ENCODE assay signal across 12 mouse cellular contexts in the genomic region with DNA sequence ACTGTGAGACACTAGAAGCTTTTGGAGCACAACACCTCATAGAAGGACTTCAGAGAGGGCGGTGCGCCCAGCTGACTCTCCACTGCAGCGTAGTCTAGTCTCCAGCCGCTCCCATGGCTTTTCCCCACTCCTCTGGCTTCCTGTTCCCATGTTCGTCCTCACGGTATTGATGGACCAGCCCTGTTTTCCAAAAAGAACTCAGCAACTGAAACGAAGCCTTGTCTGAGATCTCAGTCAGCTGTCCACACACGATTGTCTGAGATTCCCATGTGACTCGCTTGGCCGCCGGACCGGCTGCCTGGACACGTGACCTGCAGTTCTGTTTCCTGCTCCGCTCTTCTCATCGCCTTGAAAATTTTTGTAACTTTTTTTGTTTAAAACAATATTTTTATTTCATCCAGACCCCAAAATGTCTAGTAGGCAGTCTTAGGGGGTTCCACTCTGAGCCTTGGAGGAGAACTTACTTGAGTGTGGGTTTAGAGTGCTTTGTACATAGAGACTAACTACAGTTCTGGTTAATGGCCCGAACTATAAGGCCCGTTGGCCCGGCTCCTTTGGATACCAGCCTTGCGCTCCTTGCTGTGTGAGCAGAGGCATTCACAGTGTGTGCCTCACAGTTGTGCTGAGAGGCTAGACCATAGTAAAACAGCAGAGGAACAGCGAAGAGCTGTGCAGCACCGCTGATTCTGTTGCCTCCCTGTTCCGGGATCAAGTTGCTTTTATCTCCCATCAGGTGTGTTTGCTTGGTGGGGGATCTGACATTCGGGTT. TPM values are rescaled to one million over a fixed set of nuclear protein-coding genes. Genes with fewer than 3 reads are reported as not detected.
A peak's percentile ranks its signal among the peaks of the same experiment; 100 is the strongest.
DNase-seq lines count a peak whose midpoint lies in the region; ATAC-seq lines count a peak whose summit lies in the region.
"Had no signal": no experiment of that assay in that cellular context is flagged by ENCODE, and none has a peak within 500 bp of the region (broad histone marks: within the 10 kb centered on the region; RNA-seq: fewer than 3 reads in every experiment).

No protein-coding gene starts in this region.

- H3K4me1 ChIP-seq in embryonic facial prominence, embryonic 14.5 days (ENCODE audit: control insufficient read depth, insufficient read depth, low read length): peaks cover 19% of the 10 kb centered on the region; the same call in 1 of the 2 replicates
- H3K4me1 ChIP-seq in embryonic facial prominence, embryonic 10.5 days: no peaks in the 10 kb centered on the region
- no peaks in the 10 kb centered on the region for H3K4me1 ChIP-seq in hindbrain, embryonic 11.5 days (replicated peaks; ENCODE audit: control insufficient read depth, insufficient read depth, low read length)
- H3K4me1 ChIP-seq: neural tube, embryonic 13.5 days had no signal

- H3K27me3 ChIP-seq in embryonic facial prominence, embryonic 14.5 days (replicated peaks; ENCODE audit: control insufficient read depth, insufficient read depth, low read length): no peaks in the 10 kb centered on the region
- H3K27me3 ChIP-seq in embryonic facial prominence, embryonic 10.5 days (replicated peaks; ENCODE audit: low read depth, poor library complexity, severe bottlenecking): no peaks in the 10 kb centered on the region
- H3K27me3 ChIP-seq in hindbrain, embryonic 11.5 days (ENCODE audit: control insufficient read depth, insufficient read depth, low read length): no peaks in the 10 kb centered on the region
- H3K27me3 ChIP-seq: embryonic facial prominence, embryonic 13.5 days; neural tube, embryonic 13.5 days had no signal

- peak overlapping the region; percentile 7; the same call in 1 of the 2 replicates for H3K4me2 ChIP-seq in embryonic facial prominence, embryonic 14.5 days (ENCODE audit: low read depth, low read length)
- H3K4me2 ChIP-seq in hindbrain, embryonic 11.5 days (replicated peaks; ENCODE audit: low read depth, low read length): no peak overlapping the region
- H3K4me2 ChIP-seq: embryonic facial prominence, embryonic 13.5 days; neural tube, embryonic 13.5 days had no signal

- no peaks in the 10 kb centered on the region for H3K36me3 ChIP-seq in embryonic facial prominence, embryonic 14.5 days (ENCODE audit: control insufficient read depth, insufficient read depth, low read length)
- H3K36me3 ChIP-seq in embryonic facial prominence, embryonic 10.5 days (replicated peaks): no peaks in the 10 kb centered on the region
- no peaks in the 10 kb centered on the region for H3K36me3 ChIP-seq in hindbrain, embryonic 11.5 days (ENCODE audit: control insufficient read depth, insufficient read depth, low read length)
- H3K36me3 ChIP-seq: embryonic facial prominence, embryonic 13.5 days; neural tube, embryonic 13.5 days had no signal

- no peak overlapping the region; the same call in 1 of the 2 replicates for H3K27ac ChIP-seq in embryonic facial prominence, embryonic 14.5 days (replicated peaks; ENCODE audit: low read depth, low read length)
- no peak overlapping the region for H3K27ac ChIP-seq in embryonic facial prominence, embryonic 10.5 days (replicated peaks)
- H3K27ac ChIP-seq in hindbrain, embryonic 11.5 days (ENCODE audit: low read depth, low read length): no peak overlapping the region
- H3K27ac ChIP-seq: embryonic facial prominence, embryonic 13.5 days; liver, embryonic 14.5 days; neural tube, embryonic 13.5 days had no signal

- H3K4me3 ChIP-seq in embryonic facial prominence, embryonic 14.5 days (ENCODE audit: low read depth, low read length): no peak overlapping the region
- no peak overlapping the region for H3K4me3 ChIP-seq in embryonic facial prominence, embryonic 10.5 days
- no peak overlapping the region for H3K4me3 ChIP-seq in hindbrain, embryonic 11.5 days (ENCODE audit: low read depth, low read length)
- H3K4me3 ChIP-seq: embryonic facial prominence, embryonic 13.5 days; neural tube, embryonic 13.5 days had no signal

- WGBS in embryonic facial prominence, embryonic 14.5 days: 75% methylated on average over 23 of the region's 23 CpGs
- 82% methylated on average over 23 of the region's 23 CpGs for WGBS in embryonic facial prominence, embryonic 10.5 days
- WGBS in hindbrain, embryonic 11.5 days: 82% methylated on average over 23 of the region's 23 CpGs

- no peak overlapping the region for H3K9ac ChIP-seq in embryonic facial prominence, embryonic 14.5 days (ENCODE audit: low read depth, low read length)
- no peak overlapping the region for H3K9ac ChIP-seq in hindbrain, embryonic 11.5 days (ENCODE audit: low read depth, low read length)
- H3K9ac ChIP-seq: embryonic facial prominence, embryonic 13.5 days; liver, embryonic 14.5 days; neural tube, embryonic 13.5 days had no signal

- peak; percentile 48 for DNase-seq in embryonic facial prominence, embryonic 14.5 days (ENCODE audit: low spot score)
- DNase-seq in embryonic facial prominence, embryonic 10.5 days (ENCODE audit: low spot score): no peak
- DNase-seq in gastrocnemius, postnatal 14 days: peak; percentile 74
- peak; percentile 72 to 80 for DNase-seq in heart, postnatal 36 days
- peak; percentile 64 for DNase-seq in lung, postnatal 10 days
- DNase-seq in hindbrain, embryonic 11.5 days (ENCODE audit: low spot score): no peak

- peak; percentile 38; the same call in 1 of the 2 replicates for ATAC-seq in embryonic facial prominence, embryonic 14.5 days (ENCODE audit: low read depth)
- no peak for ATAC-seq in megakaryocyte progenitor cell, adult 5-6 weeks (replicated peaks; ENCODE audit: poor library complexity)
- ATAC-seq in granulocyte monocyte progenitor cell, adult 5-6 weeks (replicated peaks; ENCODE audit: poor library complexity, severe bottlenecking): no peak
- ATAC-seq in hindbrain, embryonic 11.5 days (ENCODE audit: low FRiP score): no peak

- H3K9me3 ChIP-seq in embryonic facial prominence, embryonic 14.5 days (ENCODE audit: control insufficient read depth, low read length): no peaks in the 10 kb centered on the region
- no peaks in the 10 kb centered on the region for H3K9me3 ChIP-seq in embryonic facial prominence, embryonic 10.5 days
- H3K9me3 ChIP-seq in hindbrain, embryonic 11.5 days (ENCODE audit: control insufficient read depth, low read length): no peaks in the 10 kb centered on the region
- H3K9me3 ChIP-seq: embryonic facial prominence, embryonic 13.5 days; neural tube, embryonic 13.5 days had no signal

- intact Hi-C loops in gastrocnemius, postnatal 14 days (cut with DNase I; ENCODE audit: low total_unique reads): no loop called here
- intact Hi-C loops in heart, postnatal 36 days (cut with DNase I): loop anchor here (5.0 kb wide), 1 partner anchor 60 kb away; a partner anchor contains a TSS

RNA-seq across cellular contexts. Expression of a gene that starts 30.3 kb away (rescaled TPM):
- polyA plus RNA-seq in embryonic facial prominence, embryonic 14.5 days (2014; fragmentation: Nextera tagmentation; extraction: Ambion mirVana): 7.6 and 12.8 TPM in 2 replicates
- polyA plus RNA-seq in embryonic facial prominence, embryonic 10.5 days (2016; fragmentation: Nextera tagmentation; extraction: Ambion mirVana): 2.1 and 2.7 TPM in 2 replicates
- 10 to 100 TPM; 56.1 to 66.9 TPM for total RNA-seq in gastrocnemius, postnatal 14 days (2021)
- 100 to 1,000 TPM; 442 to 516 TPM for total RNA-seq in heart, postnatal 36 days (2021)
- 0.27 and 0.62 TPM in 2 replicates for total RNA-seq in megakaryocyte progenitor cell, adult 5-6 weeks (2015)
- total RNA-seq in megakaryocyte progenitor cell, adult 5-6 weeks (2017): not detected in 2 replicates
- not detected in 2 replicates for total RNA-seq in granulocyte monocyte progenitor cell, adult 5-6 weeks (2014; fragmentation: Nextera tagmentation)
- not detected in 2 replicates for total RNA-seq in granulocyte monocyte progenitor cell, adult 5-6 weeks (2017)
- polyA plus RNA-seq in hindbrain, embryonic 11.5 days (2014; fragmentation: Nextera tagmentation; extraction: Ambion mirVana): 0.89 and 1.0 TPM in 2 replicates

RNA-seq across cellular contexts. Expression of a gene that starts 40.6 kb away (rescaled TPM):
- 0.58 and 1.1 TPM in 2 replicates for polyA plus RNA-seq in embryonic facial prominence, embryonic 14.5 days (2014; fragmentation: Nextera tagmentation; extraction: Ambion mirVana)
- polyA plus RNA-seq in embryonic facial prominence, embryonic 10.5 days (2016; fragmentation: Nextera tagmentation; extraction: Ambion mirVana): not detected in 2 replicates
- total RNA-seq in gastrocnemius, postnatal 14 days (2021): 1 to 10 TPM; 3.8 to 4.7 TPM
- total RNA-seq in heart, postnatal 36 days (2021): 10 to 100 TPM in 1 of 2 experiments, 1 to 10 TPM in 1; 9.1 to 10.1 TPM
- total RNA-seq in megakaryocyte progenitor cell, adult 5-6 weeks (2015): not detected in 2 replicates
- not detected in 2 replicates for total RNA-seq in megakaryocyte progenitor cell, adult 5-6 weeks (2017)
- total RNA-seq in granulocyte monocyte progenitor cell, adult 5-6 weeks (2014; fragmentation: Nextera tagmentation): not detected in 2 replicates
- total RNA-seq in granulocyte monocyte progenitor cell, adult 5-6 weeks (2017): not detected in 2 replicates
- 0.14 and 0.28 TPM in 2 replicates for polyA plus RNA-seq in hindbrain, embryonic 11.5 days (2014; fragmentation: Nextera tagmentation; extraction: Ambion mirVana)

RNA-seq across cellular contexts. Expression of a gene that starts 45.5 kb away (rescaled TPM):
- not detected in 2 replicates for polyA plus RNA-seq in embryonic facial prominence, embryonic 14.5 days (2014; fragmentation: Nextera tagmentation; extraction: Ambion mirVana)
- polyA plus RNA-seq in embryonic facial prominence, embryonic 10.5 days (2016; fragmentation: Nextera tagmentation; extraction: Ambion mirVana): not detected in 2 replicates
- total RNA-seq in gastrocnemius, postnatal 14 days (2021): not detected
- not detected for total RNA-seq in heart, postnatal 36 days (2021)
- total RNA-seq in megakaryocyte progenitor cell, adult 5-6 weeks (2015): not detected in 2 replicates
- total RNA-seq in megakaryocyte progenitor cell, adult 5-6 weeks (2017): not detected in 2 replicates
- total RNA-seq in granulocyte monocyte progenitor cell, adult 5-6 weeks (2014; fragmentation: Nextera tagmentation): not detected in 2 replicates
- not detected in 2 replicates for total RNA-seq in granulocyte monocyte progenitor cell, adult 5-6 weeks (2017)
- polyA plus RNA-seq in hindbrain, embryonic 11.5 days (2014; fragmentation: Nextera tagmentation; extraction: Ambion mirVana): not detected in 2 replicates
- polyA plus RNA-seq: embryonic facial prominence, embryonic 13.5 days; liver, embryonic 14.5 days; neural tube, embryonic 13.5 days; thymus, postnatal 0 days had no signal

RNA-seq across cellular contexts. Expression of a gene that starts 45.5 kb away (rescaled TPM):
- 133 and 168 TPM in 2 replicates for polyA plus RNA-seq in embryonic facial prominence, embryonic 14.5 days (2014; fragmentation: Nextera tagmentation; extraction: Ambion mirVana)
- polyA plus RNA-seq in embryonic facial prominence, embryonic 10.5 days (2016; fragmentation: Nextera tagmentation; extraction: Ambion mirVana): 128 and 133 TPM in 2 replicates
- total RNA-seq in gastrocnemius, postnatal 14 days (2021): 100 to 1,000 TPM; 134 to 137 TPM
- 100 to 1,000 TPM; 313 to 334 TPM for total RNA-seq in heart, postnatal 36 days (2021)
- total RNA-seq in megakaryocyte progenitor cell, adult 5-6 weeks (2015): 95.3 and 110 TPM in 2 replicates
- total RNA-seq in megakaryocyte progenitor cell, adult 5-6 weeks (2017): 294 and 340 TPM in 2 replicates
- 124 and 168 TPM in 2 replicates for total RNA-seq in granulocyte monocyte progenitor cell, adult 5-6 weeks (2014; fragmentation: Nextera tagmentation)
- total RNA-seq in granulocyte monocyte progenitor cell, adult 5-6 weeks (2017): 185 and 260 TPM in 2 replicates
- polyA plus RNA-seq in hindbrain, embryonic 11.5 days (2014; fragmentation: Nextera tagmentation; extraction: Ambion mirVana): 121 and 122 TPM in 2 replicates

RNA-seq across cellular contexts. Expression of a gene that starts 50.4 kb away (rescaled TPM):
- 0.62 and 1.8 TPM in 2 replicates for polyA plus RNA-seq in embryonic facial prominence, embryonic 14.5 days (2014; fragmentation: Nextera tagmentation; extraction: Ambion mirVana)
- polyA plus RNA-seq in embryonic facial prominence, embryonic 10.5 days (2016; fragmentation: Nextera tagmentation; extraction: Ambion mirVana): 0.17 and 0.19 TPM in 2 replicates
- not detected for total RNA-seq in gastrocnemius, postnatal 14 days (2021)
- not detected for total RNA-seq in heart, postnatal 36 days (2021)
- total RNA-seq in megakaryocyte progenitor cell, adult 5-6 weeks (2015): not detected in 2 replicates
- total RNA-seq in megakaryocyte progenitor cell, adult 5-6 weeks (2017): not detected in 2 replicates
- not detected in 2 replicates for total RNA-seq in granulocyte monocyte progenitor cell, adult 5-6 weeks (2014; fragmentation: Nextera tagmentation)
- total RNA-seq in granulocyte monocyte progenitor cell, adult 5-6 weeks (2017): not detected in 2 replicates
- polyA plus RNA-seq in hindbrain, embryonic 11.5 days (2014; fragmentation: Nextera tagmentation; extraction: Ambion mirVana): 1.3 and 1.5 TPM in 2 replicates

Comparison
In these comparisons a context has a peak if more than half of its experiments do, and no peak if none do; other contexts are left out.
1. DNase-seq: peak in embryonic facial prominence, embryonic 14.5 days (single experiment), gastrocnemius, postnatal 14 days (single experiment), heart, postnatal 36 days (2 of 2) and lung, postnatal 10 days (single experiment); none in embryonic facial prominence, embryonic 10.5 days (single experiment) and hindbrain, embryonic 11.5 days (single experiment).
2. RNA of a gene that starts 30.3 kb away (total RNA-seq): 442 to 516 TPM in heart, postnatal 36 days and 56.1 to 66.9 TPM in gastrocnemius, postnatal 14 days; 0.27 to 0.62 TPM in megakaryocyte progenitor cell, adult 5-6 weeks and not detected in granulocyte monocyte progenitor cell, adult 5-6 weeks; every median in the first group is over 10 times any median in the second.
3. RNA of a gene that starts 40.6 kb away (total RNA-seq): 9.1 to 10.1 TPM in heart, postnatal 36 days and 3.8 to 4.7 TPM in gastrocnemius, postnatal 14 days; not detected in megakaryocyte progenitor cell, adult 5-6 weeks and not detected in granulocyte monocyte progenitor cell, adult 5-6 weeks; every median in the first group is over 4 times any median in the second.